Mouse (Mus musculus) telencephalon, adult 2 months (tissue): Measurements from ENCODE around the gene Tmem217.
A peak's percentile ranks its signal among the peaks of the same experiment; 100 is the strongest.
"Not testable (repeated sequence)": the region's sequence is repeated elsewhere in the genome, so short reads cannot be mapped to it uniquely, and the experiment has no call there.

Experiments
- DNase-seq: peaks from one replicate; pipeline ENCODE4 v3.0.0-alpha.2; 2011; ENCODE audit warnings: low read depth, low spot score

The Tmem217 gene

GRCm38 (mm10) chr17:29549543-29550428 is 2.4 kb downstream of the Tmem217 start, which contains the start of the genes Gm17657 and Tbc1d22b:
Gene Gm17657, minus strand, starts transcription at chr17:29549638.
Gene Tbc1d22b, plus strand, starts transcription at chr17:29549785.
- peak; percentile 90 for DNase-seq

- DNase-seq = no peak
Observed at GRCm38 (mm10) chr17:29548994-29549393, 3.2 kb downstream of the Tmem217 start.

- no peak for DNase-seq
Observed at GRCm38 (mm10) chr17:29548494-29548893, 3.7 kb downstream of the Tmem217 start.

- DNase-seq = no peak
Observed at GRCm38 (mm10) chr17:29545241-29545640, 6.9 kb downstream of the Tmem217 start.

GRCm38 (mm10) chr17:29544064-29544463 is 8.1 kb downstream of the Tmem217 start:
- no peak for DNase-seq

- DNase-seq = no peak
Observed at GRCm38 (mm10) chr17:29542831-29543690, 9.1 kb downstream of the Tmem217 start.

- DNase-seq = no peak
Observed at GRCm38 (mm10) chr17:29541419-29541818, 10.8 kb downstream of the Tmem217 start.

GRCm38 (mm10) chr17:29540426-29540825 is 11.8 kb downstream of the Tmem217 start:
- DNase-seq = no peak

- no peak for DNase-seq
Observed at GRCm38 (mm10) chr17:29533866-29534265, 18.3 kb downstream of the Tmem217 start.

- DNase-seq = no peak
Observed at GRCm38 (mm10) chr17:29531757-29532384, 20.3 kb downstream of the Tmem217 start.

- DNase-seq = no peak
Observed at GRCm38 (mm10) chr17:29531278-29531677, 20.9 kb downstream of the Tmem217 start.

GRCm38 (mm10) chr17:29530508-29530907 is 21.7 kb downstream of the Tmem217 start:
- DNase-seq = no peak

GRCm38 (mm10) chr17:29528568-29529187 is 23.5 kb downstream of the Tmem217 start:
- DNase-seq = no peak

- DNase-seq = no peak
Observed at GRCm38 (mm10) chr17:29525613-29526012, 26.6 kb downstream of the Tmem217 start.

- no peak for DNase-seq
Observed at GRCm38 (mm10) chr17:29519731-29520130, 32.5 kb downstream of the Tmem217 start.

GRCm38 (mm10) chr17:29518665-29519064 is 33.5 kb downstream of the Tmem217 start:
- not testable (repeated sequence) for DNase-seq

- peak; percentile 62 for DNase-seq
Observed at GRCm38 (mm10) chr17:29514435-29514834, 37.8 kb downstream of the Tmem217 start.

- DNase-seq = no peak
Observed at GRCm38 (mm10) chr17:29513044-29513730, 39.0 kb downstream of the Tmem217 start.

GRCm38 (mm10) chr17:29510691-29511090 is 41.5 kb downstream of the Tmem217 start:
- no peak for DNase-seq

GRCm38 (mm10) chr17:29508927-29509608 is 43.1 kb downstream of the Tmem217 start:
- DNase-seq = no peak
